Mouse (Mus musculus) spleen, adult 12 weeks (tissue): ENCODE results near the gene Bcar1.

ENCODE experiments used
- DNase-seq: peaks from one replicate; pipeline ENCODE4 v3.0.0; 2022; ENCODE audit warnings: low spot score

Gene Bcar1

DNA sequence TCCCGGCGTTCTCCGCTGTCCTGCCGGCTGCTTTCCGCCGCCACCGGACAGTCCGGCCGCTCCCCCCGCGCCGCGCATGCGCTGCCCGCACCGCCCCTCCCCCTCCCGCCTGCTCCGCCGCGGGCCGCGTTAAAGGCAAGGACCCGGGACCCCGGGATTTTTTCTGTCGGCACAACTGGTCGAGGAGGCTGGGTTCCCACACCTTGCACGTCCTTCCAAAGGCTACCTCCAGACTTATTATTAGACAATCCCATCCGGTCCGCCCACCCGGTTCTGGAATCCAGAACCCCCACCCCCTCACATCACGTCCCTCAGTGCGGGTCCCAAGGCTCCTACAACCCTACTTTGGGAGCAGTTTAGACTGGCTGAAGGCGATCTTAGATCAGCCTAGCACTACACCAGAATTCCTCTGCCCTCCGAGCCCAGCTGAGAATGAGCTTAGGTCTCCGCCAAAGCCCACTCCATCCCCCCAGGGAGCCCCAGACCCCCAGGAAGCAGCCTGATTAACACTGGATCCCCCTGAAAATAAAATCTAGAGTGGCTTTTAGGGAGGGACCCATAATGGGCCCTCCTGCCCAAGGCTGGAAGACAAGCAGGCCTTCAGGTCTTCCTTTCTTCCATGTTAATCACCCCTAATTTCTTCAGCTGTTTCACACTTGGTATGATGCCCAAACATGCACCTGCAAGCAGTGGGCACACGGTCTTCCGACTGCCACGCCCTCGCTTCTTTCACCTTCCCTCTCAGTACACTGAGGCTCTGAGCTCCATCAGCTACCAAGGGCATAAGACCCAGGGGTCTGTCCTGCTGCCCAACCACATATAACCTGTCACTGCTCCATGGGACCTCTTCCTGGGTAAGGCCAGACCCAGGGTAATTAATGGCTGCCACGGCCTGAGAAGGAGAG is at the start of gene Bcar1:
Gene Bcar1, minus strand, starts transcription at position 18 of the 905 bp plus-strand sequence.
- no peak for DNase-seq

DNA sequence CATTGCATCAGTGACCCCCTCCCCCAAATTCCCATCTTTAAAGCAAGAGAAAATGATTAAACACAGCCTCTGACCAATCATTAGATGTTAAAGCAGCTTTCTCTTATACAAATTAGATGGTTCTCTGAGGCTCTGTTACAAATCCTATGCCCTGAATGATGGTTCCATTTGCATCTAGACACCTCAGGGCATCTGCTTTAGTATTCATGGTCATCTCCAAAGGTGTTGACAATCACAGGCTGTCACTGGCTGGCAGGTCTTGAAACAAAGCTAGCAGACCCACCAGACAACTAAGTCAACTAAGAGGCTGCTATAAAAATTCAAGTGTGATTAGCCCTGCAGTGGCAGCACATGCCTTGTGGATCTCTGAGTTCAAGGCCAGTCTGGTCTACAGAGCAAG is 46.0 kb upstream of the Bcar1 start:
- DNase-seq = no peak

DNA sequence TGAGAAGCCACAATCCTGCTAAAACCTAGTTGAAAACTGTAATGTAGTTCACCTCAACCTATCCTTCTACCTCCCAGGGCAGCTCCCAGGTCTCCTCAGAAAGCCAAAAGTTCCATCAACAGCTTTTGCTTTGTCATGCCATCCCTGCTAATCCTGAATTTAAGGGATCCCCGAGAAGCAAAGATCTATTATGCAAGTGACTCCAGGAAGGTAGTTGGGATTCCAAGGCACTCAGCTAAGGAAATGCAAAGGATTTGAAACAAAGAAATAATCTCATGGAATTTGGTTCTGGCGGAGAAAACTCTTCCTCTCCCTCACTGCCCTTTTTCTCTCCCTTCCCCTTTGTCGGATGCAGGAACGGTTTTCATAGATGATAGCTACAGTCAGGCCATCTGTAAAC is 45.6 kb upstream of the Bcar1 start:
- DNase-seq = no peak

DNA sequence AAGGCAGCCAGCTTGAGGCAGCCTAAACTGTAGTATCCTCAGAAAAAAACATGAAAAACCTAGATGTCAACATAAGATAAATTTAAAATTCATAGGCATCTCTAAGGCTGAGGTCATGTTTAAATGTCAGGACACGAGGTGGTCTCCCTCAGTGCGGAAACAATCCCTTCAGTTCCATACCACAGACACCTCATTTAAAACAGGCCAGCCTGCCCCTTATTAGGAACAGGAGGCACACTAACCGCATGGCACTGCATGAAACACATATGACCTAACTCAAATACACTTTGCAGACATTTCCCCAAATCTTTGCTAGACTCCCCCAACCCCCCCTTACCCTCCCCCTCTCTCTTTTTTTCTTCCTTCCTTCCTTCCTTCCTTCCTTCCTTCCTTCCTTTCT is 44.9 kb upstream of the Bcar1 start:
- DNase-seq = no peak

DNA sequence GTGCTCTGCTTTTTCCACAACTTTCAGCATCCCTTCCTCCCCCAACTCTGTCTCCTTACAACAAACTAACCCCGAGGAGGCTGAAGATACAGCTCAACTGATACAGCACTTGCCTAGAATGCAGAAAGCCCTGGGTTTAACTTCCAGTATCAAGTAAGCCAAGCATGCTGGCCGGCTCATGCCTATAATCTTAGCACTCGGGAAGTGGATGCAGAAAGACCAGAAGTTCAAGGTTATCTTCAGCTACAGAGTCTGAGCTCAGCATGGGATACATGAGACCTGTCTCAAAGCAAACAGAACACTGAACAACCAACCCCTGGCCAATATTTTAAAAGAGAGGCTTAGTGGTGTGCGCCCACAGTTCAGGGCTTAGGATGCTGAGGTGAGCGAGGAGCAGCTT is 44.5 kb upstream of the Bcar1 start:
- no peak for DNase-seq

DNA sequence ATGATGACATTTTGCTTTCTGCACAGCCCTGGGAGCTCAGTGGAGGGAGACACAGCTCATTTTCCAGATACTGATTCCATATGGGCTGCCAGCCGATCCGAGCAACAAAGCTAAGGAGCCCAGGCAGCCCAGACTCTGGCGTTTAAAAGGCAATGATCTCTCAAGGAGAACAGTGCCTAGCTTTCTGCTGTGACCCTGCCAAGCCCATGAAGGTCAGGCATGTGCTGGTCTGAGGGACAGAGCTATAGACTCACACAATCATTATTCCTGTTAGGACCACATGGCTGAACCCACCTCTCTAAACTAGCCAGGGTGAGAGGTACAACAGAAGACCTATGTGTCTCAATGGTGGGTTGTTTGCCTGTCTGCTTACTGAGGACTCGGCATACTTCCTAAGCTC is 44.1 kb upstream of the Bcar1 start:
- no peak for DNase-seq

DNA sequence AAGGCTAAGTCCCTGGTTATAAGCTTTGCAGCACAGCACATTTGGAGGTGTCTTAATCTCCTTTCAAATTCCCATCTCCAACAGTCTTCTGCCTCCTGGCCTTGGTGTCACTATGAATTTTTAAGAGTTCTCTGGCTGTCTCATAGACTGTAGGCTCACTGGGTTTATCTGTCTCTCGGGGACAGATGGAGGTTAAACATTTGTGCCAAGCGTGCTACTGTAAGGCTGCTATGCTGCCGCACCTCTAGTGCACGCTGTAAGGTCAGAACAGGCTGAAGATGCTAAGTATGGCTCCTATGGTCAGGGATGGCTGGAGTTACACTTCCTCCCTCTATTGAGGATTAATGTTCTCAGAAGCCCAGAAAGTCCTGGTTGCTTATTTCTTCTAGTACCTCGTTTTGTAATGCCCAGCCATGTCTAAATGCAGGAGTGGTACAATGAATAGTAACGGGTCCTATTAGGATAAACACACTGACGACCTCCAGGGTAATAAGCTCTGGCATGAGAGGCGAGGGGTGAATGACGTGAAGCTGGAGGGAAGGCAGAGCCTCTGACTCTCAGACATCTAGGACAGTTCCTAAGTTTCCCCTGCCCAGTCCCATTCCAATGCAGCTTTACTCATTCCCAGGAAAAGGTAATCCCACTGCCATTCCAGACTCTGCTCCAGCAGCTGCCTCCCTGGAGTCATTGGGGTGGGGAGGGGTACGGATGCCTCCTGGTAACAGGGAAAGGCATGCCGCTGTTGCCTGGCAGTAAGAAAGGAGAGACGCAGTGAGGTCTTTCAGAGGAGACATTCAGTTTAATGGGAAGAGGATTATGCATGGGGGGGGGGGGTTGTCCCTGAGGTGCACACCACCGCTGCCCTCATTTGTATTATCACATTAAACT is 43.3 kb upstream of the Bcar1 start:
- no peak for DNase-seq

DNA sequence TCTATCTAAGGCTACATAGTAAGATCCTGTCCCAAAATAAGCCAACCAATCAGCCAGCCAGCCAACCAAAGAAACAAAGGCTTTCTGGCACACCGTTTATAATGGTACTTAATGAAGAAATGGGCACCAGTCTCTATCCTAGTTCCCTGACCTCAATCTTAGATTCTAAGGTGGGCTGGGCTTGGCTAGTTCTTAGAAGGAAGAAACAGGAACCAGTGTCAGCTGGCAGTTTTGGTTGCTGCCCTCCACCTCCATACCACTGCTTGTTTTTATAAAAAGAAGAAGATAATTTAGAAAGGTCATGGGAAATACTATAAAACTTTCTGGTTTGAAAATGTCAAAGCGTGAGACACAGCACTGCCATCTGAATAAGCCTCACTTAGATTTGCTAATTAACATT is 42.5 kb upstream of the Bcar1 start:
- no peak for DNase-seq

DNA sequence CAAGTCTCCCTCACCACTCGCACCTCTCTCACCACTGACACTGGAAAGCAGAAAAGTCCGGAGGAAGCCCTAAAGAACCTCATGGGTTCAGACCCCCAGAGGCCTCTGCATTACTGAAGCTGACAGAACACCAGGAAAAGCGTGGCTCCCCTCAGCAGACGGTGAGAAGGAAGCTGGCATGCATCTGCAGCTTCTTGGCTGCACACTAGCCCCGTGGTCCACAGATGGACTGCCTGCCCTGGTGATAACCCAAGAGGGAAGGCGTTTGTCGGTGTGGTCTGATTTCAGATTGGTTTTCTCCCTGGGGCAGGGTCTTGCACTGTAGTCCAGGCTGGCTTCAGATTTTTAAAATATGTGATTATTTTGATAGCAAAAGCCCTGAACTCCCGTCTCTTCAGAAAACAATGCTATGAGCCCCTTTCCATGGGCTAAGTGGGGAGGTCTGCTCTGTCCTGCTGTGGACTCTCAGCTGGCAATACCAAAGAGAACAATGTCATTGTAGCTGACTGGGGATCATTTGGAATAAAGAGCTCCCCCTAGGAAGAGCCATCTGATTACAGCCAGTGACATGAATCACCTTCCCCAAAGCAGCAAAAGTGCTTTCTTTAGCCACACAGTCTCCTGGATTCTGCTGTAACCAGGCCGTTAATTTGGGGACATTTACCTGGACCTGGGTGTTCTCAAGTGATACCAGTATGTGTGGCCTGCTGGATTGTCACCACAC is 39.2 kb upstream of the Bcar1 start:
- DNase-seq = no peak

DNA sequence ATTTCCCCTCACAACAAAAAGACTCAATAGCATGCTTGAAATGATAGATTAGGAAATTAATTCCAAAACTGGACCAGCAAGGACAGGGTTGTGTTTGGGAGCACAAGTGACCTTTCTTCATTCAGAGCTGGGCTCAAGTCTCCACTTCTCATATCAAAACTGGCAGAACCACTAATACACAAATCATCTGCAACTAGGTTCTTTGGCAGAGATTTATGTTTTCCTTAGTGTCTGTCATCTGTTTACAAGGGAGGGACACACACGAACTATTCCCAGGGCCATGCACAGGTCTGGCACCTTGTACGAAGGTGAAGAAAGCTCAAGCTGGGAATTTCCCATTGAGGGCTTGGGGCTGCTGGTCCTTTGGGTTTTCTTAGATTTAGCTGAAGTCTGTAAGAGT is 38.6 kb upstream of the Bcar1 start:
- no peak for DNase-seq

DNA sequence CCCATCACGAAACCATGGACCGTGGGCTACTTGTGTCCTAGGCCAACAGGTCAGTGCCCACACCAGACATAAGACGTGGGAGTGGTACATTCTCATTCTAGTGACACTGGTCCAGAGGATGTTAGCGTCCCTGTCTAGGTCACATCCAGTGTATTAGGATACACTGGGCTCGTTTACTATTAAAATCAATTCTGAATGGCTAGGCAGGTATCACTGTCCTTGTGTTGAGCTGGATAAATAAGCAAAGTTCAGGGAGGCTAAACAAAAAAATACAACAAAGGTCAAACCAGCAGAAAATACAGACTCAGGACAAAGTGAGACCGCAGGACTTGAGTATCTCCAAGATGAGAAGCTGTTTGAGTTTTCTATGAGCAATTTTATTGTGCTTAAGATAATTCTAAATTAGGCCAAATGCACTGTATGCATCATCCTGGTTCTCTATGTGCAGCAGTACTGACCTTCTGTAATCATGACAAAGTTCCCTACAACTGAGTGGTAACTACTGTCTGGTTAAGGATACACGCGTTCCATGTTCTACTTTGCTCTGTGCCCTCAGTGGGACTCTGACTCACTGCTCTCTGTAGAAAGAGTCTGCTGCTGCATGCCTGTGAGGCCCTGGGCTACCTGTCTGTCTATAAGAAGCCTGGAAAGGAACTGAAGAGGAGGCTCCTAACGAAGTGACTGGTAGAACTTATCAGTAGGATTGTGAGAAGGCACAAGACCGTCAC is 37.3 kb upstream of the Bcar1 start:
- no peak for DNase-seq

DNA sequence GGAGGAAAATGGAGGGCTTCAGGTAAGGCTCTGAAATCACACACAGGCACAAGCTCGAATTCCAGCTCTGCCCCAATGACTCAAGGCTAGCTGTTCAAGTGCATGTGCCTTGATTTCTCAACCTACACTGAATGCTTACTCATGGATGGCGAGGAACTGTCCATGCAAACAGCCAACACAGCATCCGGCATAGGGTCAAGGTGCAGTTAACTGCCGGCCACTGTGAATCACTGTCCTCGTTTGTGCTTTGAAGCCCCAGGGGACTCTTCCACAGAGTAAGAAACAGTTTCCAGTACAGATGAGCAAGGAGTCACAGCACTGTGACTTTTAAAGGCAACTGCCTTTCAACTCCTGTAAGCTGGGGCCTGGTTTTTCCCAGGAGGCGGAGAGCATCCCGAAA is 36.1 kb upstream of the Bcar1 start:
- no peak for DNase-seq

DNA sequence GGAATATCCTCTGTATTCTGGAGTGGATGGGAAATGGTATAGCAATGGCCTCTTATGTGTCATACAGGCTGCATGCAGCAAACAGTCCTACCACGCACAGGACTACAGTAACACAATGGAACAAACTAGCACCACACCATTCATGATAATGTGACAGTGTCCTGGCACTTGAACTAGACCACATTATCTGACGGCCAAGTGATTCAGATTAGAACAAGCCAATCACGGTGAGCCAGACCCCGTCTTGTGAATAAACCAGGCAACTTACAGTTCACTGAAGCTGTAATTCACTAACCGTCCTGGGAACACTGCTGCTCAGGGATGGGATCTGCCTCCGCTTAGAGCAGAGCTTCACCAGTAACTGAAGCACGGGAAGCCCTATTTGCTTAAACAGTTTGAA is 35.2 kb upstream of the Bcar1 start:
- no peak for DNase-seq

DNA sequence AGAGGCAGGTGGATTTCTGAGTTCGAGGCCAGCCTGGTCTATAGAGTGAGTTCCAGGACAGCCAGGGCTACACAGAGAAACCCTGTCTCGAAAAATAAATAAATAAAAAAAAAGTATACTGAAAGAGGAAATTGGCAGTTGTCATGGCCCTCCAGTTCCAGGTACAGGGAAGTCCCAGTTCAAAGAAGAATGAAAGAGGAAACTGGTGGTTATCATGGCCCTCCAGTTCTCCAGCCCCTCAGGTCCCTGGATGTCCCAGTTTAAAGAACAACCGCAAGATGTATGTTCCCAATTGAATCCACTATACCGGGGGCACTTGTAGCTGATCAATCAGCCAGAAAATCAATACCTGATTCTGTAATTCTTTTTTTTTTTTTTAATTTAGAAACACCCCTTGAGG is 32.9 kb upstream of the Bcar1 start:
- no peak for DNase-seq

DNA sequence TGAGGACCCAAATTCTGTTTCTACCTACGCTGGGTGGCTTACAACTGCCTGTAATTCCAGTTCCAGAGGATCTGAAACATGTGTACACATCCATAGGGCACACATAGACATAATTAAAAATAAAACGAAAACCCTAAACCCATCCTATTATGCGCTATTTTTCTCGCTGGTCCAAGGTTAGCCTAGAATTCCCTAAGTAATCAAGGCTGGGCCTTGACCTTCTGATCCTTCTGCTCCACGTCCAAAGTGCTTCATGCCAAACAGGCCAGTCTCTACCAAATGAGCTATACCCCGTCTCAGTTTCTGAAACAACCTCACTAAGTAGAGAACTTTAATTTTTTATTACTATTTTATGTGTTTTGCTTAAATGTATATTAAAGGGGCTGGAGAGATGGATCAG is 32.2 kb upstream of the Bcar1 start:
- DNase-seq = no peak

DNA sequence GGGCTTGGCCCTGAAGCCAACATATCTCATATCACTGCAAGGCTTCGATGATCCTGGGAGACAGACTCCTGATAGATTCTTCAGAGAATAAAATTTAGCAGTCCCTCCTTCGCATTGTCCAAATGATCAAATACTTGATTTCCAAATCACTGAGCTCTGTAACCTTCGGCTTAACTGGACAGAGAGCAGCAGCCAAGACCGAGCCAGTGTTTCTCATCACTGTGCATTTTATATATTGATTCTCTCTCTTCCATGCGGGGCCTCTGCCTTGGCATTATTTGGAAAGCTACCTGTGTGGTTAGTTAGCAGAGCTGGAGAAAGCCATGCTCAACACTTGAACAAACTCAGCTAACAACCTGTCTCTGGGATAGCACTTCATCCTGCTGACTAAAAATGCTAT is 29.9 kb upstream of the Bcar1 start:
- DNase-seq = no peak

DNA sequence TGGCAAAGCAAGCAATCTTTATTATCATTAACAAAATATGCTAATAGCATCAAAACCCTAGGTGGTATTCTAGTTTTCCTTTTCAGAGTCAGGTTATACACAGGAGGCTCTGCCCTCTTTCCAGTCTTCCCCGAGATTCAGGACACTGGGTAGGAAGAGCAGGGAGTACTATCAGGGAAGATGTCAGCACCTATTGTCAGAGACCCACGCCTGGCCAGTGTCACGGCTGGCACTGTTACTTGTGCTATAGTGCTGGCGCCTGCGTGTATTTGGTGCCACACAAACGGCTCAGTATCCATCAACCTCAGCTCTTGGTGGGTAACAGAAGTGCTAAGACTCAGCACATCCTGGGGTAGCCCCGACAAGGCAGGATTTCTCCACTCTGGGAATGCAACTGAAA is 29.4 kb upstream of the Bcar1 start:
- no peak for DNase-seq

DNA sequence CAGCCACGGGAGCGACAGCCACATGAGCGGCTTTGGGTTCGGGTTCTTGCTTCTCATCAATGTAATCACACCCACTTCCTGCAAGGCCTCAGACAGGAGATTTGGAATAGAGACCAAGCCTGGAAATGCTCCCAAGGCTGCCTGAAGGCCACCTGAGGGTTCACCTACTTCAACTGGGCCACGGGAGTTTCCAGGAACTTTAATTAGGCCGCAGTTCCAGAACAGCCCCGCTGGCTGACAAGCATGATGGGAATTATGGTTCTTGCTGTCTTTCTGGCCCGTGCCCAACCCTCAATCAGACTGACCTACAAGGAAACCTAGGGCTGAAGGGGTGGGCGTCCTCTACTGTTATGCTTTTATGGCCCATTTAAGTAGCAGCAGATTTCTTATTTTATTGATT is 28.5 kb upstream of the Bcar1 start:
- no peak for DNase-seq

DNA sequence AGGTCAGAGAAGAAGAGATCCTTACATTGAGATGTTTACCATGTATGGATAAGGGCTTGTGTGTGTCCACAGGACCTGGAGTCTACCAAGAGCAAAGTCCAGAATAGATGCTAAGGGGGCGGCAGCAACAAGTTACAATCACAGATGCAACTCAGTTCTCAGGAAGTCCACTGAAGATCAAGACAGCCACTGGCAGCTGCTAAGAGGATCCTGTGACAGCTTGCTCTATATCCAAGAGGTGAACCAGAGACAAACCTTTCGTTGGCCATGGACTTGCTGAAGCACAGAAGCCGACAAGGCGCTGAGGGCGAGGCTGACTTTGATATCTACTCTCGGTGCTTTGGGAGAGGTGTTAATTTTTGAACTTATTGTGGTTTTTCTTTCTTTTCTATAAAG is 28.0 kb upstream of the Bcar1 start:
- DNase-seq = no peak

DNA sequence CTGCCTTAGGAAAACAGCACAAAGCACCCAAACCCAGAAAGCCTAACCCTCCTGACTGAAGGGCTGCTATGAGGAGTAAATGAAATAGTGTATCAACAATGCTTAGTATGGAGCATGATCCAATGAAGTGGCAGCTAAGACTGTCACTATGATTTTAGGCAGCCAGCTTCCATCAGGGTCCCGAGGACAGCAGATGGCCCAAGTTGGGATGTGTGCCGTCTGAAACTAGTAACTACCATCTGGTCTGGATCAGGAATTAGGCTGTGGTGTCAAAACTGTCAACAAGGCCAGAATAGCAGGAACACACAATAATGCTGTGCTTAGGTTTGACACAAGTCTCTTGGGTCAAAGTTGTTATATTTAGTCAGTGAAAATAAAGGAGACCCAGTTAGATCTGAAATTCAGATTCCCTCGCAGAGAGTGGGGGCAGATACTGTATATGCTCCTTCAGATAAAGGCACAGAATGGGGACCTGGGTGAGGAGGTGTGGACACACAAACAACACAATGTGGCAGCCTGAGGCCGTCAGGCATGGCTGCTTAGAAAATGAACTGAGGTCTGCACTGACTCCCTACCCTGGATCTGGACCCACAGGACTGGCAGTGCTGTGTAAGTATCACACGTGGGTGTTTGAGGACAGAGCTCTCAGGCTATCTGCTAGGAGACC is 27.5 kb upstream of the Bcar1 start:
- DNase-seq = no peak

DNA sequence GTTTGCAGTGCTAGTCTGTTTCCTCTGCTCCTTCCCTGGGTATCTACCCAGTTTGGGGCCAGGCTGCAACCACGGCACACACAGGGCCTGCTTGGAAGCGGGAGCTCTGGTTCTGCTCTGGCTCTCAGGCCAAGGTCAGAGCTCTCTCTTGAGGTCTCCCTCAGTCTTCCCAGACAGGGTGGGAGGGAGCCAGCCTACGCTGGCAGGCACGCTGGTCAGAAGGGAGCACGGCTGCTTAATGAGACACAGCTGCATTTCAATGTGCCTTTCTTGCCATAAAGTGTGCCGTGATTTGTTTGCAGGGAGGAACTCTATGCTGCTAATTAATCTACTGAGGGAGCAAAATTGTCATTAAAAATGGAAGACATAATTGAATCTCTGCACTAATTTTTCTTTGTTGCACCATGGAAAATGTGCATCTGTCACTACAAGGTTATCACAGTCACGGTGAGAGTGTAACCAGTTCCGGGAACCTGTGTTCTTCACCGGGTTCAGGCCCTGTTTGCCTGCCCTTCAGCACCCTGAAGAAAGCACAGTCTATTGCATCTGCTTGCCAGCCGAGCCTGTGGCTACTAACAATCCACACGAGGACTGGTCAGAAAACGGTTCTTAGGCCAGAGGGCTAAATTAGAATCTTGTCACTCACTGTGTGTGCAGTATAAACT is 26.3 kb upstream of the Bcar1 start:
- DNase-seq = no peak
